Mouse (Mus musculus) kidney, postnatal 0 days (tissue): Measurements from ENCODE around the gene Oscar. TPM values are rescaled to one million over a fixed set of nuclear protein-coding genes. Genes with fewer than 3 reads are reported as not detected.

Experiments used
- ATAC-seq: fragments of 200-750 bp; cut with Nextera tagmentation; replicated peaks from 2 replicates; pipeline ENCODE4 v1.8.0; 2017; ENCODE audit warnings: low read depth, moderate number of reproducible peaks, moderate TSS enrichment, moderate library complexity; ENCODE audit not compliant: low FRiP score
- DNase-seq: peaks from one replicate; pipeline ENCODE4 v3.0.0-alpha.2; 2016; ENCODE audit warnings: low spot score
- H3K27ac ChIP-seq: fragments of 300-500 bp; sonication (generic); 2 replicates; pipeline ENCODE4 v1.5.1; 2014; ENCODE audit warnings: mild to moderate bottlenecking
- H3K27me3 ChIP-seq: fragments of 300-500 bp; sonication (generic); 2 replicates; pipeline ENCODE4 v1.6.1; 2014; ENCODE audit warnings: low read length, mixed read lengths; ENCODE audit not compliant: insufficient read depth
- H3K36me3 ChIP-seq: fragments of 300-500 bp; sonication (generic); 2 replicates; pipeline ENCODE4 v1.6.1; 2014; ENCODE audit warnings: low read length, mixed read lengths; ENCODE audit not compliant: insufficient read depth
- H3K4me1 ChIP-seq: fragments of 300-500 bp; sonication (generic); replicated peaks from 2 replicates; pipeline ENCODE4 v1.6.1; 2014; ENCODE audit warnings: antibody characterized with exemption, low read length, mixed read lengths; ENCODE audit not compliant: insufficient read depth
- H3K4me2 ChIP-seq: fragments of 300-500 bp; sonication (generic); 2 replicates; pipeline ENCODE4 v1.6.1; 2014; ENCODE audit warnings: mild to moderate bottlenecking, low read length, moderate library complexity, mixed read lengths
- H3K4me3 ChIP-seq: fragments of 300-500 bp; sonication (generic); replicated peaks from 2 replicates; pipeline ENCODE4 v1.5.1; 2014; ENCODE audit warnings: low read depth, low read length
- H3K9ac ChIP-seq: fragments of 300-500 bp; sonication (generic); 2 replicates; pipeline ENCODE4 v1.6.1; 2014; ENCODE audit warnings: low read depth, low read length
- H3K9me3 ChIP-seq: fragments of 300-500 bp; sonication (generic); replicated peaks from 2 replicates; pipeline ENCODE4 v1.6.1; 2016; ENCODE audit warnings: low read length, inconsistent platforms, mixed read lengths
- CTCF ChIP-seq: IDR thresholded peaks from 2 replicates; pipeline ENCODE4 v1.5.1; 2016; ENCODE audit warnings: antibody characterized with exemption, low read depth, mild to moderate bottlenecking, moderate library complexity
- WGBS: fragments of 180-500 bp; shearing (Covaris S2); extraction: QIAGEN DNeasy Blood & Tissue Kit; methylation state at CpG from one replicate; pipeline ENCODE4 v1.1.7; 2014; 5-methylcytosine and 5-hydroxymethylcytosine counted together
- polyA plus RNA-seq: library from polyadenylated mRNA; unstranded; fragments of >200 nt; fragmentation: Nextera tagmentation; extraction: Ambion mirVana; gene quantifications from 2 replicates; pipeline ENCODE4 v1.2.1, GENCODE M21; 2015

Gene Oscar
- polyA plus RNA-seq, 1 experiment from 2014 or later = 0.14 TPM

GRCm38 (mm10) chr7:3646188-3646587 is 30.2 kb upstream of the Oscar start:
- peak; percentile 11 for DNase-seq
- Histone ChIP-seq H3K36me3 (peaks cover 9% of the 10 kb centered on the region), H3K9ac (peak overlapping the region; percentile 98), H3K27me3 (no peaks in the 10 kb centered on the region), H3K4me2 (peak overlapping the region; percentile 71), H3K4me3 (peak overlapping the region; percentile 85), H3K27ac (0 out of 2 replicates have a peak overlapping the region, but pooled peaks have one; percentile 3), H3K4me1 (peaks cover 26% of the 10 kb centered on the region), H3K9me3 (no peaks in the 10 kb centered on the region)
- no peak for TF ChIP-seq CTCF
- 12% methylated on average over 9 of the region's 9 CpGs for WGBS
- no peak for ATAC-seq

- Histone ChIP-seq H3K9ac (peak overlapping the region; percentile 98), H3K36me3 (peaks cover 3% of the 10 kb centered on the region; the same call in 1 of the 2 replicates), H3K4me1 (peaks cover 26% of the 10 kb centered on the region), H3K27me3 (no peaks in the 10 kb centered on the region), H3K4me2 (peak overlapping the region; percentile 71), H3K27ac (peak overlapping the region; percentile 99), H3K4me3 (peak overlapping the region; percentile 85), H3K9me3 (no peaks in the 10 kb centered on the region)
- DNase-seq (peak; percentile 25), ATAC-seq (0 out of 2 replicates have a peak, but pooled peaks have one; percentile 2)
- no peak for TF ChIP-seq CTCF
- under 1% methylated on average over 38 of the region's 58 CpGs for WGBS
Observed at GRCm38 (mm10) chr7:3645488-3646025, 29.6 kb upstream of the Oscar start.

DNA sequence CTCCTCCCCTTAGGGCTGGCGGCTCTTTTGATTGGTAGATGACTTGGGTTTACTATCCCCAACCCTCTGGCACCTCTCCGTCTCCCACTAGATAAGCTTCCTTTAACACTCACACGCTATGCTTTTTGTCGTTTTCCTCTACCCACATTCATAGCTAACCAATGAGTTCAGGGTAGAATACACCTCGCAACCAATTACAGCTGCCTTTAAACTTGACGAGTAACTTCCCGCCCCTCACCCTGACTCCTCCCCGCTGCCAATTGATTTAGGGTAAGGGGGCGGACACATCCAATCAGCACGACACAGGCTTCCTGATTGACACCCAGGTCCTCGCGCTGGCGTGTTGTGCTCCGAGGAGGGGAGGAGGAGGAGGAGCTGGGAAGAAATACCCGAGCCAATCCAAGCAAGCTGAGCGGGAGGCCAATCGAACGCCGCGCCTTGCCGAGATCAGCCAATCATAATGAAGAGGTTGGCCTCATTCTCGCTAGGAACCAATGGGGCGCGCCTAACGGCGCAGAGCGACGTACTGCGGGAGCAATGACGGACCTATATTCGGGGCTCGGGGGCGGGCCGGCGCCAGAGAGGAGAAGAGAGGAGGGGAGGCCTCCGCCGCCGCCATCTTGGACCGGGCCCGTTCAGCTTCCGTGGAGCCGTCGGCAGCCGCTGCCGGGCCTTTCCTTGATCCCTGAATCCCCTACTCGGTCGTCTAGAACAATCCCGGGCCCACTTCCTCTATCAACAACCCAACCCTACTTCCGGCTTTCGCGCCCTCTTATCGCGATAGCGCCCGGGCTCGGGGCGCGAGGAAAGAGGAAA is 28.9 kb upstream of the Oscar start, which contains the start of gene Cnot3:
Gene Cnot3 (plus strand): TSS at position 597 of the 816 bp plus-strand sequence.
- Histone ChIP-seq H3K27ac (peak within 1 kb of the TSS; percentile 99), H3K9ac (peak within 1 kb of the TSS; percentile 98), H3K4me1 (peaks cover 26% of the 10 kb centered on the region), H3K36me3 (peaks cover 5% of the 10 kb centered on the region), H3K9me3 (no peaks in the 10 kb centered on the region), H3K4me2 (peak within 1 kb of the TSS; percentile 71), H3K4me3 (peak within 1 kb of the TSS; percentile 85), H3K27me3 (no peaks in the 10 kb centered on the region)
- ATAC-seq = peak; percentile 98
- 1% methylated on average over 57 of the region's 58 CpGs for WGBS
- peak; percentile 99 for DNase-seq
- TF ChIP-seq CTCF = no peak

DNA sequence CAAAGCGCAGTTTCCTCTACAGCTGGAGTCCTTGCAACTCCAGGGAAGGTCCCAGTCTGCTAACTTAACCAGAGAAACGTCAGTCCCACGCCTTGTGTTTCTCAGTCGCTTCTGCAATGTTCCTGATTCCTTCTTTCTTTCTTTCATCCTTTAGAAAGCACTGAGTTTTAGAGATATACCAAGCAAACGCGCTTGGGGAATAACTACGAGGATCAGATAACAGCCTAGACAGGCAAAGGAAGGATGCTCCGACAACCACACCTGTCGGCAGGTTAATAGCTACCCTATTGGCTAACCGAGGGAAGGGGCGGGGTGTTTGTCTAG is 28.4 kb upstream of the Oscar start:
- TF ChIP-seq CTCF = no peak
- no peak for DNase-seq
- Histone ChIP-seq H3K9ac (no peak overlapping the region), H3K9me3 (no peaks in the 10 kb centered on the region), H3K4me1 (peaks cover 26% of the 10 kb centered on the region), H3K4me2 (peak overlapping the region; percentile 55), H3K27ac (peak overlapping the region; percentile 71; the same call in 1 of the 2 replicates), H3K4me3 (peak overlapping the region; percentile 85), H3K27me3 (no peaks in the 10 kb centered on the region), H3K36me3 (peaks cover 11% of the 10 kb centered on the region; the same call in 1 of the 2 replicates)
- 4% methylated on average over 11 of the region's 11 CpGs for WGBS
- no peak for ATAC-seq

- 0 out of 2 replicates have a peak overlapping the region, but pooled peaks have one; percentile 71 for H3K27ac ChIP-seq
- 0 out of 2 replicates have a peak overlapping the region, but pooled peaks have one; percentile 24 for H3K9ac ChIP-seq
- H3K36me3 ChIP-seq = peaks cover 14% of the 10 kb centered on the region; the same call in 1 of the 2 replicates
- H3K4me1 ChIP-seq = peaks cover 26% of the 10 kb centered on the region
- H3K9me3 ChIP-seq = no peaks in the 10 kb centered on the region
- TF ChIP-seq CTCF = no peak
- no peak for ATAC-seq
- WGBS = 16% methylated on average over 9 of the region's 9 CpGs
- DNase-seq = no peak
- no peaks in the 10 kb centered on the region for H3K27me3 ChIP-seq
- H3K4me3 ChIP-seq = peak overlapping the region; percentile 85
- H3K4me2 ChIP-seq = peak overlapping the region; percentile 55
Observed at GRCm38 (mm10) chr7:3643843-3644242, 27.9 kb upstream of the Oscar start.

- Histone ChIP-seq H3K4me1 (peaks cover 22% of the 10 kb centered on the region), H3K36me3 (peaks cover 17% of the 10 kb centered on the region; the same call in 1 of the 2 replicates), H3K4me2 (no peak overlapping the region), H3K9ac (no peak overlapping the region), H3K27me3 (no peaks in the 10 kb centered on the region), H3K9me3 (no peaks in the 10 kb centered on the region), H3K4me3 (no peak overlapping the region), H3K27ac (no peak overlapping the region)
- no peak for TF ChIP-seq CTCF
- WGBS = 68% methylated on average over 5 of the region's 5 CpGs
- ATAC-seq (no peak), DNase-seq (no peak)
Observed at GRCm38 (mm10) chr7:3643412-3643811, 27.5 kb upstream of the Oscar start.
